Mouse (Mus musculus) urinary bladder, adult 2 months (tissue): ENCODE measurements around the gene Gm5475. TPM values are rescaled to one million over a fixed set of nuclear protein-coding genes. Genes with fewer than 3 reads are reported as not detected.

Source experiments
- DNase-seq: peaks from one replicate; pipeline ENCODE4 v3.0.0; 2022; ENCODE audit warnings: low spot score
- polyA plus RNA-seq: library from polyadenylated mRNA; depleted of rRNA; stranded (reverse); fragments of >200 nt; gene quantifications from 2 replicates; pipeline ENCODE4 v1.2.3, GENCODE M21; 2012

Gm5475 gene
- polyA plus RNA-seq, 1 experiment, result not detected

GRCm38 (mm10) chr15:100413306-100413705 lies 8.6 kb upstream of the Gm5475 start:
- DNase-seq, result no peak

GRCm38 (mm10) chr15:100414011-100414410 lies 7.9 kb upstream of the Gm5475 start:
- DNase-seq, result no peak

GRCm38 (mm10) chr15:100414942-100415341 lies 7.0 kb upstream of the Gm5475 start:
- DNase-seq, result no peak

GRCm38 (mm10) chr15:100415684-100416083 lies 6.3 kb upstream of the Gm5475 start:
- no peak for DNase-seq

- no peak for DNase-seq
These were observed 4.0 kb upstream of the Gm5475 start for GRCm38 (mm10) chr15:100417854-100418450.

GRCm38 (mm10) chr15:100419311-100419710 lies 2.6 kb upstream of the Gm5475 start:
- DNase-seq, result no peak

GRCm38 (mm10) chr15:100419901-100420745 lies 1.8 kb upstream of the Gm5475 start:
- DNase-seq, result no peak

- no peak for DNase-seq
These were observed 739 bp upstream of the Gm5475 start for GRCm38 (mm10) chr15:100421059-100421757.

- DNase-seq, result no peak
These were observed 529 bp downstream of the Gm5475 start for GRCm38 (mm10) chr15:100422476-100422875.

GRCm38 (mm10) chr15:100422899-100423860 lies 1.2 kb downstream of the Gm5475 start:
- peak; percentile 94 for DNase-seq

GRCm38 (mm10) chr15:100423916-100424315 lies 2.0 kb downstream of the Gm5475 start:
- no peak for DNase-seq

- no peak for DNase-seq
These were observed 2.6 kb downstream of the Gm5475 start, which contains the start of gene Slc11a2 for GRCm38 (mm10) chr15:100424396-100425122. TSS of gene Slc11a2 (minus strand) at chr15:100425072.

- no peak for DNase-seq
These were observed 6.5 kb downstream of the Gm5475 start for GRCm38 (mm10) chr15:100428296-100428905.

- no peak for DNase-seq
These were observed 8.1 kb downstream of the Gm5475 start for GRCm38 (mm10) chr15:100429959-100430565.

- DNase-seq, result no peak
These were observed 11.3 kb downstream of the Gm5475 start for GRCm38 (mm10) chr15:100433234-100433633.

- no peak for DNase-seq
These were observed 14.2 kb downstream of the Gm5475 start for GRCm38 (mm10) chr15:100436112-100436511.

- DNase-seq, result no peak
These were observed 14.6 kb downstream of the Gm5475 start for GRCm38 (mm10) chr15:100436518-100436917.

GRCm38 (mm10) chr15:100443126-100443922 lies 21.4 kb downstream of the Gm5475 start:
- DNase-seq, result peak; percentile 54

GRCm38 (mm10) chr15:100446887-100447286 lies 24.9 kb downstream of the Gm5475 start:
- DNase-seq, result no peak
